Mouse (Mus musculus) leukemia stem cell, adult 10-12 weeks (primary cell): ENCODE measurements around the gene Leo1. TPM values are rescaled to one million over a fixed set of nuclear protein-coding genes. Genes with fewer than 3 reads are reported as not detected.

Source experiments
- polyA plus RNA-seq: library from polyadenylated mRNA; stranded (reverse); fragments of >175 nt; gene quantifications from 2 replicates; pipeline ENCODE4 v1.2.3, GENCODE M21; 2012; ENCODE audit warnings: low replicate concordance

Gene Leo1
- polyA plus RNA-seq: 8.5 and 10.5 TPM in 2 replicates

GRCm38 (mm10) chr9:75440796-75441666 is at the start of gene Leo1:
Leo1 (plus strand) TSS chr9:75441524.

GRCm38 (mm10) chr9:75409852-75410378 is 31.4 kb upstream of the Leo1 start, which contains the start of gene Mapk6:
Mapk6 (minus strand) TSS chr9:75410005.

Other genes with a start within 250 kb of the Leo1 start
- gene Myo5c, start 209.5 kb upstream of the Leo1 start, polyA plus RNA-seq: not detected in 2 replicates
- gene Gnb5, start 135.2 kb upstream of the Leo1 start, polyA plus RNA-seq: not detected in 2 replicates
- gene Bcl2l10, start 93.8 kb upstream of the Leo1 start, polyA plus RNA-seq: not detected in 2 replicates
- gene Mapk6, start 31.5 kb upstream of the Leo1 start, polyA plus RNA-seq: 5.6 and 10.4 TPM in 2 replicates
- 3.3 and 11.9 TPM in 2 replicates for gene Tmod3, start 118.1 kb downstream of the Leo1 start, polyA plus RNA-seq
- 0.07 TPM in 1 of 2 replicates, not detected in the other for gene Tmod2, start 169.8 kb downstream of the Leo1 start, polyA plus RNA-seq
- 4.8 TPM in 2 replicates for gene Lysmd2, start 184.2 kb downstream of the Leo1 start, polyA plus RNA-seq
- not detected in 2 replicates for gene Scg3, start 242.5 kb downstream of the Leo1 start, polyA plus RNA-seq